Mouse (Mus musculus): ENCODE results near the gene Serpina1f. TPM values are rescaled to one million over a fixed set of nuclear protein-coding genes. Genes with fewer than 3 reads are reported as not detected.
"Not testable (repeated sequence)": the region's sequence is repeated elsewhere in the genome, so short reads cannot be mapped to it uniquely, and the experiment has no call there.

The Serpina1f gene
- polyA plus RNA-seq (2014; fragmentation: Nextera tagmentation; extraction: Ambion mirVana), result not detected in 2 replicates

DNA sequence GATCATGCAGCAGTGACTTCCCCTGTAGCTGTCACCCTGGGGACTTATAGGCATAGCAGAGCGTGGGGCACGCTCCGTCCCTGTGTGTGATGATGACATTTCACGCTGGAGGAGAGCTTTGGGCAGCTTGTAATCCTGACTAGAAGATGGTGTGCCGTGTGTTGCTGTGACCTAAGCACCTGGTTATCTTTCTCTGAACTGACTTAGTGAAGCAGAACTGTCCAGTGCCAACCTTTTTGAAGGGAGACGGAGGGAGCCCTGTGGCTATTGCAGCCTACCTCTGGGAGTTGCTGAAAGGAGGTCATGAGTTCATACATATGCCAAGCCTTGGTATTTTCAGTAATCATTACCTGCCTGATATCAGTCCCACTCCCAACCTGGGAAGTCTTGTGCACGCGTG is at the start of gene Serpina1f:
Gene Serpina1f, minus strand, starts transcription at position 101 of the 400 bp plus-strand sequence.
- no peak within 1 kb of the TSS for H3K27ac ChIP-seq (replicated peaks; ENCODE audit: low read depth, low read length)
- DNase-seq (ENCODE audit: low spot score) (no peak), ATAC-seq (ENCODE audit: insufficient number of reproducible peaks, low FRiP score, low TSS enrichment, low read depth) (no peak)
- H3K36me3 ChIP-seq (ENCODE audit: control insufficient read depth, insufficient read depth, low read length), result no peaks in the 10 kb centered on the region
- no peaks in the 10 kb centered on the region for H3K4me1 ChIP-seq (ENCODE audit: control insufficient read depth, insufficient read depth, low read length)
- no peaks in the 10 kb centered on the region for H3K27me3 ChIP-seq (ENCODE audit: control insufficient read depth, insufficient read depth, low read length)
- no peaks in the 10 kb centered on the region for H3K9me3 ChIP-seq (ENCODE audit: control insufficient read depth, low read length)
- H3K4me3 ChIP-seq (ENCODE audit: low read depth, low read length), result no peak within 1 kb of the TSS
- 89% methylated on average over 8 of the region's 8 CpGs for WGBS
- H3K9ac ChIP-seq (ENCODE audit: low read length), result no peak within 1 kb of the TSS
- H3K4me2 ChIP-seq (ENCODE audit: low read depth, severe bottlenecking), result no peak within 1 kb of the TSS

DNA sequence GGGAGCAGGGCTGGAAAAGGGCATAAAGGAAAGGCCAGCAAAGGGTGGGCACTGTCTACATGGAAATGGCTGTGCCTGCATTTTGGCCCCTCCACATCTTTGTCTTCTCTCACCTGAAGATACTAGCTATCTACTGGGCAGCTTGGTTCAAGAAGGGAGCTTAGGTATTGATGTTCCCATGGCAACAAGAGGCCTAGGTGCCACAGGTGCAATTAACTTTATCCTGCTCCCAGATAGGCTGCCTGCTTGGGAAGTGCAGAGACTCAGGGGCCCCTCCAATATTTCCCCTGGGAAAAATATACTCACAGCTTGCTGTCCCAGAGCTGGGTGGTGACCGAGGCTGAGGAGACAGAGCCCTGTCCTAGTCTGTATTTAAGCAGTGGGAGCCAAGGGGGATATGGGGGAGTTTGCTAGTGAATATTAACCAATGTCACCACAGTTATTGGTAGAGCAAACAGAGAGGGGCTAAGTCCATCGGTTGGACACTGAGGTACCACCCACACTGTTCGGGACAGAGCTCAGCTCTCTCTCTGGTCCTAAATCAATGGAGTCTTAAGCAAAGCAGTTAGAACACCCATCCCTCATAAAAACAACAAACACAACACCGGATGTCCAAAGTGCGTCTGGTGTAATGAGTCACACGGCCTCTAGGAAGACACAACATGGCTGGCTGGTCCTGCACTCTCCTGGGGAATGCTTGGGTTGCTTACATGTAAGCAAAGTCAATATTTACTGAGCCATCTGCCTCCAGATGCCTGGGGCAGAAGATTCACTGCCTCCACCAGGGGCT is 42.7 kb upstream of the Serpina1f start:
- H3K27ac ChIP-seq (replicated peaks; ENCODE audit: low read depth, low read length); H3K36me3 ChIP-seq (ENCODE audit: control insufficient read depth, insufficient read depth, low read length); H3K4me2 ChIP-seq (ENCODE audit: low read depth, severe bottlenecking); ATAC-seq (ENCODE audit: insufficient number of reproducible peaks, low FRiP score, low TSS enrichment, low read depth); DNase-seq (ENCODE audit: low spot score); H3K9ac ChIP-seq (ENCODE audit: low read length); H3K4me1 ChIP-seq (ENCODE audit: control insufficient read depth, insufficient read depth, low read length); H3K27me3 ChIP-seq (ENCODE audit: control insufficient read depth, insufficient read depth, low read length); H3K4me3 ChIP-seq (ENCODE audit: low read depth, low read length); H3K9me3 ChIP-seq (ENCODE audit: control insufficient read depth, low read length): not testable (repeated sequence)
- 89% methylated on average over 5 of the region's 6 CpGs for whole genome bisulfite sequencing

DNA sequence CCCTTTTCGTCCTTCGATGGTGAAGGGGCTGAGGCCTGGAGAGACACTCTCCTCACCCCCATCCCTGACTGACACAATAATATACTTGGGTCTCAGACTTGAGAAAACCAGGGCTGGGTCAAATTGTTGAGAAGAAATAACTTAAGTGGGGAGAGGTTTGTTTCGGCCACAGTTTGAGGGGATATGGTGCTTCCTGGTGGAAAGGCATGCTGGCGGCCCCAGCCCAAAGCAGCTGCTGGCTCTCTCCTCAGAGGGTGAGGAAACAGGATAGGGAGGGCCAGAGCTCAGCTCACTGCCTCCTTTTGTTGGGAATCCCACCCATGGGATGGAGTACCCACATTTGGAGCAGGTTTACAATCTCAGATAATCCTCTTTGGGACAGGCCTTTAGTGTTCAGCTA is 40.2 kb upstream of the Serpina1f start:
- not testable (repeated sequence) for H3K27ac ChIP-seq (replicated peaks; ENCODE audit: low read depth, low read length); H3K4me1 ChIP-seq (ENCODE audit: control insufficient read depth, insufficient read depth, low read length); ATAC-seq (ENCODE audit: insufficient number of reproducible peaks, low FRiP score, low TSS enrichment, low read depth); H3K4me3 ChIP-seq (ENCODE audit: low read depth, low read length); H3K4me2 ChIP-seq (ENCODE audit: low read depth, severe bottlenecking); H3K27me3 ChIP-seq (ENCODE audit: control insufficient read depth, insufficient read depth, low read length); H3K9me3 ChIP-seq (ENCODE audit: control insufficient read depth, low read length); H3K36me3 ChIP-seq (ENCODE audit: control insufficient read depth, insufficient read depth, low read length); H3K9ac ChIP-seq (ENCODE audit: low read length); DNase-seq (ENCODE audit: low spot score)
- 93% methylated on average over 4 of the region's 4 CpGs for WGBS

- not testable (repeated sequence) for ATAC-seq (ENCODE audit: insufficient number of reproducible peaks, low FRiP score, low TSS enrichment, low read depth)
- 77% methylated on average over 4 of the region's 4 CpGs for WGBS
Observed at GRCm38 (mm10) chr12:103735101-103735500, 39.8 kb upstream of the Serpina1f start.

DNA sequence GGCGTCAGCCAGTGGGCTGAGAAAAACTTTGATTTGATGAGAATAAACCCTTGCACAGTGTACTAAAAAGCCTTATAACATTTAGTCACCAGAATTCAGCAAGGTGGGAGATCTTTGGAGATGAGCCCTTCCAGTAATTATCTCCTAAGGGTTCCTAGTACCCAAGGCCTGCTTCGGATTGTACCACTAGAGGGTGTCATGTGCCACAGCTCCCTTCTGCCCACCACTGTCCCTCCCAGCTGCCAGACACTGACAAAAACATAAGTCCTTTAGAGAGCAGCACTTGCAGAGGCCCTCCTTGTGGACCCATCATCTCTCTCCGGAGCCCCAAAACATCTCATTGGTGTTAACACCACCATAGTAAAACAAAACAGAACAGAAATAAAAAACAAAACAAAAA is 16.2 kb upstream of the Serpina1f start:
- Histone ChIP-seq H3K9ac (ENCODE audit: low read length) (no peak overlapping the region), H3K4me1 (ENCODE audit: control insufficient read depth, insufficient read depth, low read length) (no peaks in the 10 kb centered on the region), H3K4me2 (ENCODE audit: low read depth, severe bottlenecking) (no peak overlapping the region), H3K27me3 (ENCODE audit: control insufficient read depth, insufficient read depth, low read length) (no peaks in the 10 kb centered on the region), H3K4me3 (ENCODE audit: low read depth, low read length) (no peak overlapping the region), H3K9me3 (ENCODE audit: control insufficient read depth, low read length) (no peaks in the 10 kb centered on the region), H3K36me3 (ENCODE audit: control insufficient read depth, insufficient read depth, low read length) (no peaks in the 10 kb centered on the region), H3K27ac (replicated peaks; ENCODE audit: low read depth, low read length) (no peak overlapping the region)
- no peak for ATAC-seq (ENCODE audit: insufficient number of reproducible peaks, low FRiP score, low TSS enrichment, low read depth)
- no peak for DNase-seq (ENCODE audit: low spot score)
- WGBS, result 86% methylated on average over 3 of the region's 3 CpGs

More at GRCm38 (mm10) chr12:103735101-103735500, 39.8 kb upstream of the Serpina1f start:
- not testable (repeated sequence) for H3K9me3 ChIP-seq (ENCODE audit: control insufficient read depth, low read length); H3K36me3 ChIP-seq (ENCODE audit: control insufficient read depth, insufficient read depth, low read length); H3K4me1 ChIP-seq (ENCODE audit: control insufficient read depth, insufficient read depth, low read length); DNase-seq (ENCODE audit: low spot score); H3K9ac ChIP-seq (ENCODE audit: low read length); H3K27me3 ChIP-seq (ENCODE audit: control insufficient read depth, insufficient read depth, low read length); H3K4me3 ChIP-seq (ENCODE audit: low read depth, low read length); H3K4me2 ChIP-seq (ENCODE audit: low read depth, severe bottlenecking); H3K27ac ChIP-seq (replicated peaks; ENCODE audit: low read depth, low read length)

GRCm38 (mm10) chr12:103710405-103710804 is 15.1 kb upstream of the Serpina1f start:
- Histone ChIP-seq H3K27me3 (ENCODE audit: control insufficient read depth, insufficient read depth, low read length) (no peaks in the 10 kb centered on the region), H3K4me3 (ENCODE audit: low read depth, low read length) (no peak overlapping the region), H3K27ac (replicated peaks; ENCODE audit: low read depth, low read length) (no peak overlapping the region), H3K9ac (ENCODE audit: low read length) (no peak overlapping the region), H3K4me1 (ENCODE audit: control insufficient read depth, insufficient read depth, low read length) (no peaks in the 10 kb centered on the region), H3K36me3 (ENCODE audit: control insufficient read depth, insufficient read depth, low read length) (no peaks in the 10 kb centered on the region), H3K4me2 (ENCODE audit: low read depth, severe bottlenecking) (no peak overlapping the region), H3K9me3 (ENCODE audit: control insufficient read depth, low read length) (no peaks in the 10 kb centered on the region)
- ATAC-seq (ENCODE audit: insufficient number of reproducible peaks, low FRiP score, low TSS enrichment, low read depth) (no peak), DNase-seq (ENCODE audit: low spot score) (no peak)
- WGBS, result 32% methylated on average over 1 of the region's 1 CpGs

GRCm38 (mm10) chr12:103706113-103706512 is 10.8 kb upstream of the Serpina1f start:
- Histone ChIP-seq H3K36me3 (ENCODE audit: control insufficient read depth, insufficient read depth, low read length) (no peaks in the 10 kb centered on the region), H3K4me2 (ENCODE audit: low read depth, severe bottlenecking) (no peak overlapping the region), H3K27me3 (ENCODE audit: control insufficient read depth, insufficient read depth, low read length) (no peaks in the 10 kb centered on the region), H3K9ac (ENCODE audit: low read length) (no peak overlapping the region), H3K4me1 (ENCODE audit: control insufficient read depth, insufficient read depth, low read length) (no peaks in the 10 kb centered on the region), H3K9me3 (ENCODE audit: control insufficient read depth, low read length) (no peaks in the 10 kb centered on the region), H3K27ac (replicated peaks; ENCODE audit: low read depth, low read length) (no peak overlapping the region), H3K4me3 (ENCODE audit: low read depth, low read length) (no peak overlapping the region)
- ATAC-seq (ENCODE audit: insufficient number of reproducible peaks, low FRiP score, low TSS enrichment, low read depth) (no peak), DNase-seq (ENCODE audit: low spot score) (no peak)
- 81% methylated on average over 4 of the region's 4 CpGs for WGBS

DNA sequence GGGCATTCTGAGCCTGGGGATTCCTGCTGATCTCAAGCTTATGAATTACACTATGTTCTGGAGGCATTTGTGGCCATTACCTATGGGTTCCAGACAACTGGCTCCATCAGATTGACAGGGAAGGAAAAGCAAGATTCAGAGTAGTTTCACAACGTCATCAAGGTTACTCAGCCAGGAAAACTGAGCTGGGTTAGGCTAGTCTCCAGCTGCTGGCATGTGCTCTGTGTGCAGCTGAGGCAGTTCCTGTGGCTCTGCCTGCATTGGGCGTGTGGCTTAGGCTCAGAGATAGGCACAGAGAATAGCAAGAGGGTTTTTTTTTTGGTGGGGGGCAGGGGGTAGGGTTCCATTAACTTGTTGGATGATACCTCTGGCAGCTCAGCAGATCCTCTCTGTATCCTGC is 10.2 kb upstream of the Serpina1f start:
- WGBS, result 65% methylated on average over 2 of the region's 2 CpGs
- Histone ChIP-seq H3K9ac (ENCODE audit: low read length) (no peak overlapping the region), H3K27ac (replicated peaks; ENCODE audit: low read depth, low read length) (no peak overlapping the region), H3K4me2 (ENCODE audit: low read depth, severe bottlenecking) (no peak overlapping the region), H3K36me3 (ENCODE audit: control insufficient read depth, insufficient read depth, low read length) (no peaks in the 10 kb centered on the region), H3K27me3 (ENCODE audit: control insufficient read depth, insufficient read depth, low read length) (no peaks in the 10 kb centered on the region), H3K4me3 (ENCODE audit: low read depth, low read length) (no peak overlapping the region), H3K9me3 (ENCODE audit: control insufficient read depth, low read length) (no peaks in the 10 kb centered on the region), H3K4me1 (ENCODE audit: control insufficient read depth, insufficient read depth, low read length) (no peaks in the 10 kb centered on the region)
- DNase-seq (ENCODE audit: low spot score) (no peak), ATAC-seq (ENCODE audit: insufficient number of reproducible peaks, low FRiP score, low TSS enrichment, low read depth) (no peak)
